Mouse (Mus musculus): ENCODE data around the gene Gm10477.
"Not testable (repeated sequence)": the region's sequence is repeated elsewhere in the genome, so short reads cannot be mapped to it uniquely, and the experiment has no call there.

The Gm10477 gene

DNA sequence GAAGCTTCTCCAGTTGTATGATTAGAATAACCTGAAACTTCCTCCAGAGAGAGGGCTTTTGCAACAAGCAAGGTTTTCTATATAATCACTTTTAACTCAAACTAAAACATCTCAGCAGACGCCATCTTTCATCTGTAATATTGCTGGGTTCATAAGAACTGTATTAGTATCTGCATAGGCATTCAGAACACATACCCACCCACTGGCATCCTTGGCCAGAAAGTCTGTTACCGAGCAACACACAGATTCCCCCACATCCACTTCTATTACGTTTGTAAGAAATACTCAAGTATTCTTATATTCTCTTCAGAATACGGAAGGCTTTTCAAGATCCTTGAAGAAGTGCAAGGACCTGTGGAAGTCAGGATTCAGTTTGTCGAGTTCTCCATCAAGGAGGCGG is at the start of gene Gm10477:
Gene Gm10477 (plus strand): TSS at position 301 of the 400 bp plus-strand sequence.
- DNase-seq (ENCODE audit: low spot score in 2 of 2): not testable (repeated sequence)

DNA sequence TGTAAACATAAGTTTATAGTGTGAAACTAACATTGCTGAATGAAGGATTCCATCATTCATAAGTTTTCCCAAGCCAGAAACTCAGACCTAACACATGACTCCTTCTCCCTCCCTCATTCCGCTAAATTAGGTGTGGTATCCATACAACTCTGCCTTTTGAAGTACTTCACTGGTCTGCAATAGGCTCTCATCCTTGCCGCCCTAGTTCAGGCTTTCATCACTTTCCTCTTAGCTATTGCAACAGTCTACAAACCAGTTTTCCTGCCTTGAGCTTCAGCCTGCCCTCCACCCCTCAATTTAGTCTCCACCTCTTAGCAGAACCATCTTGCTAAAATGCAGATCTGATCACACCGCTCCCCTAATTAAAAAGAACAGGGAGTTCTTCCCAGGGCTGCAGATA is 47.0 kb upstream of the Gm10477 start:
- DNase-seq (ENCODE audit: low spot score in 2 of 2): no peak

DNA sequence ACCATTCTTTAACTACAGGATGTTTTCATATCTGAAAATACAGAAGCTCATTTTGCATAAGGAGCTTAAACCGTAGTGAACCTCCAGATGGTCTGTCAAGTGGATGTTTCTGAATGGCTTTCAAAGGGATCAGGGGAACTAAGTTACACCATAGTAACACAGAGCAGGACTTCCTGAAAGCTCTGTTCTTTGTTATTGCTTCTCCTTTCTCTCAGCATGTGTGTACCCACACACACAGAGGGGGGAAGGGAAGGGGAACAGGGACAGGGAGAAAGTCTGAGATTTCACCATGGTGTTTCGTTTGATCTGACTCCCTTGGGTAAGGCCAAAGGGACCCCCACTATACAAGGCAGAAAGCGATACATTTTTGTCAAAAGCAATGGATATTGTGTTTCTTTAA is 42.6 kb upstream of the Gm10477 start:
- no peak for DNase-seq (ENCODE audit: low spot score in 2 of 2)

DNA sequence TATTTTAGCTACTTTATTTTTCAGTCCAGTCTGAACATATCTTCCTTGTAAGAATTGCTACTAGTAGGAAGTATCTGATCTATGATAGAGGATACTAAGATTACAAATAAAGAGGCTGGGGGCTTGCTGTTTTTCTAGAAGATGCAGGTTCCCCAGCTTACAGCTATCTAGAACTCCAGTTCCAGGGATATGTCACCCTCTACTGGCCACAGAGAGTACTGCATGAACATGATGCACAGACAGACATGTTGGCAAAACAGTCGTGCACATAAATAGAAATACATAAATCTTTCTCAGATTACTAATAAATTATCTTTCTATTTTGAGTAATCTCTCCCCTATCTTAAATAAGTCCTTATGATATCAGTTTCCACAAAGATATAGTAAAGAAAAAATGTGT is 34.8 kb upstream of the Gm10477 start:
- peak; percentile 65 to 75 for DNase-seq (ENCODE audit: low spot score in 2 of 2)

DNA sequence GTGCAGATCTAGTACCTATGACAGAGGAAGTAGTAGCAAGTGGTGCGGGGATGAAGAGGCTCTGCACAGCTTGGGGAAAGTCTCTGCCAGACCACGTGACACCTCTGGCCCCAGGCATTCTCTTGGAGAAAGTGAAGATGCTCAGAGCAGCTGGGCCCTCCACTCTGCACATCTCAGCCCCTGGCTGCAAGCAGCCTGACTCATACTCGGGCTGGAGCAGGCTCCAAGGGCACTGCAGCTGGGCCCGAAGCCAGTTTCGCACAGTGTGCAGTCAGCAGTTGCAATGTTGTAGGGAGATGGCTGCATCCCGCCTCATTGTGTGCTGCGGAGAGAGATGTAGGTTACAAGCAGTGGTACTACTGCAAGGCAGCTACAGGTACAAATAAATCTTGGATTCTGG is 27.3 kb upstream of the Gm10477 start:
- no peak for DNase-seq (ENCODE audit: low spot score in 2 of 2)

DNA sequence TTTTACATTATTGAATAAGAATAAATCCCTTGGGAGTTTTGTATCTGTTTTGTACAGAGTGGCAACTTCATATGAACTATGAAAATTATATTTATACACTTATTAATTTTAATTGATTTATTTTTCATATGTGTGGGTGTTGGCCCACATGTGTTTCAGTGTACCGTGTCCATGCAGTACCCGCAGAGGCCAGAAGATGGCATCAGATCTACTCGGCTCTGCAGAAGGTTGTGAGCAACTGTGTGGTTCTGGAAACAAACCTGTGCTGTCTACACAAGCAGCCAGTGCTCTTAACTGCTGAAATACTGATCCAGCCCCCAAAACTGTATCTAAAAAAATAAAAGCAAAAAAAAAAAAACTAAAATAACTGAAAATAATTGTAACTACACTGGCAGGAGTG is 6.7 kb downstream of the Gm10477 start:
- peak; percentile 44 to 76 for DNase-seq (ENCODE audit: low spot score in 2 of 2)

DNA sequence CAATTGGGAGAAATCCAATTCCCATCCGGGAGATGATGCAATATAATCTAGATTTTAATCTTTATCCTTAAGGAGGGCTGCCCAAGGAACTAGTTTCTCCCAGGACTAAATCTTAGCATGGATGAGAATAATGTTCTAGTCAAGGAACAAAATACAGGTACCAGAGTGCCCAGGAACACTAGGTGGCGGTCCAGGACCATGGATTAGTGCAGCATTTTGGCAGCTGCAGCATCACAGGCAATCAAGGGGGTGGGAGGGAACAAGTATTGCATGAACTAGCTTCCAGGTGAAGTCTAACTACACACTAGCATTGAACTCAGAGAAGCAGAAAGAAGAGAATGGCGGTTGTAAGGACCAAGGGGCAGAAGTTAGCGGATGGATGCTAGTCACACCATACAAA is 12.6 kb downstream of the Gm10477 start:
- DNase-seq (ENCODE audit: low spot score in 2 of 2): peak; percentile 9 to 24

DNA sequence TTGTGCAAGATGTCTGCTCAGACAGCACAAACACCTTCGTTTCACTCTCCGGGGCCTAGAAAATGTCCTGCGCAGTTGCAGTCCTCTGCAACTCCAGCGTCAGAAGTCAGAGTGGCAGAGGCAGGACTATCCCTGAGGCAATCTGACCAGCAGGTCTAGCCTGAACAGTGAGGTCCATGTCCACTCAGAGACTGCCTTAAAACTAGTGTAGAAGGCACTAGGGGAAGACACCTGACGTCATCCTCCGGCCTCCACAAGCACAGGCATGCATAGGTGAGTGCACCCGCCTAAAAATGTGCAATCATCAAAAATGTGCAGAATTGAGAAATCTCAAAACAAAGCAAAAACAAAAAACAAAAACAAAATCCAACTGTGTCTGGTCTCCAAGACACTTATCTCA is 25.0 kb downstream of the Gm10477 start, which contains the start of gene Gm648:
Gene Gm648 (minus strand): TSS at position 101 of the 400 bp plus-strand sequence.
- DNase-seq (ENCODE audit: low spot score in 2 of 2): no peak

DNA sequence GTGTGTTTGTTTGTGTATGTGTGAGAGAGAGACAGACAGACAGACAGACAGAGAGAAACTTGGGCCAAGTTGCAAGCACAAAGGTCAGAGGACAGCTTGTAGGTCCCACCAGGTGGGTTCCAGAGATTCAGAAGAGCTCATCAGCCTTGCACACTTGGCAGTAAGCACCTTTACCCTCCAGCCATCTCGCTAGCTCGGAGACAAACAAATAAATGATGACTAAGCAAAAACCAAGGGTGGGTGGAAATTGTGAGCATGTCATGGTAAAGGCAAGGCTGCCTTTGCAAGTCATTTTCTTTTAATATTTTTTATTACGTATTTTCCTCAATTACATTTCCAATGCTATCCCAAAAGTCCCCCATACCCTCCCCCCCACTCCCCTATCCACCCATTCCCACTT is 29.0 kb downstream of the Gm10477 start:
- no peak for DNase-seq (ENCODE audit: low spot score in 2 of 2)

DNA sequence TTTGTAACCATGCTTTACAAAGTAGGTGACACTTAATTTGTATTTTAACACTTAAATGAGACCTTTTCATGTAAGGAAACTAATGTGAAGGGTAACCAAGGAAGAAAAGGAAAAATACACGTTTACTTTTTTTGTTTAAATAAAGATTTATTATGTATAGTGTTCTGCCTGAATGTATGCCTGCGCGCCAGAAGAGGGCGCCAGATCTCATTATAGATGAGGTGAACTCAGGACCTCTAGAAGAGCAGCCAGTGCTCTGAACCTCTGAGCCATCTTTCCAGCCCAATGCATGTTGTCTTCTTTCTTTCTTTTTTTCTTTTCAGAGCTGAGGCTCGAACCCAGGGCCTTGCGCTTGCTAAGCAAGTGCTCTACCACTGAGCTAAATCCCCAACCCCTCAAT is 47.9 kb downstream of the Gm10477 start:
- DNase-seq (ENCODE audit: low spot score in 2 of 2): peak in 1 of 2 experiments; percentile 3
